Mouse (Mus musculus) heart, embryonic 16.5 days (tissue): ENCODE measurements around the gene Gm20219. TPM values are rescaled to one million over a fixed set of nuclear protein-coding genes. Genes with fewer than 3 reads are reported as not detected.

Experiments
- ATAC-seq: fragments of 200-750 bp; cut with Nextera tagmentation; replicated peaks from 2 replicates; pipeline ENCODE4 v1.8.0; 2017; ENCODE audit warnings: moderate number of reproducible peaks; ENCODE audit not compliant: insufficient read depth, low FRiP score; ENCODE audit errors: extremely low read depth
- H3K27ac ChIP-seq: fragments of 300-500 bp; sonication (generic); 2 replicates; pipeline ENCODE4 v1.5.1; 2014; ENCODE audit warnings: mild to moderate bottlenecking, low read length, control low read depth, moderate library complexity
- H3K27me3 ChIP-seq: fragments of 300-500 bp; sonication (generic); 2 replicates; pipeline ENCODE4 v1.6.1; 2014; ENCODE audit warnings: low read length, mixed read lengths; ENCODE audit not compliant: control insufficient read depth, insufficient read depth
- H3K36me3 ChIP-seq: fragments of 300-500 bp; sonication (generic); 2 replicates; pipeline ENCODE4 v1.6.1; 2014; ENCODE audit not compliant: control insufficient read depth, insufficient read depth
- H3K4me1 ChIP-seq: fragments of 300-500 bp; sonication (generic); 2 replicates; pipeline ENCODE4 v1.6.1; 2014; ENCODE audit warnings: low read length, mixed read lengths; ENCODE audit not compliant: control insufficient read depth, insufficient read depth
- H3K4me2 ChIP-seq: fragments of 300-500 bp; sonication (generic); 2 replicates; pipeline ENCODE4 v1.6.1; 2014; ENCODE audit warnings: low read depth, mild to moderate bottlenecking, control low read depth, low read length
- H3K4me3 ChIP-seq: fragments of 300-500 bp; sonication (generic); 2 replicates; pipeline ENCODE4 v1.5.1; 2014; ENCODE audit warnings: mild to moderate bottlenecking, control low read depth, low read length
- H3K9ac ChIP-seq: fragments of 300-500 bp; sonication (generic); 2 replicates; pipeline ENCODE4 v1.6.1; 2014; ENCODE audit warnings: low read length, control low read depth
- H3K9me3 ChIP-seq: fragments of 300-500 bp; sonication (generic); replicated peaks from 2 replicates; pipeline ENCODE4 v1.6.1; 2016; ENCODE audit warnings: low read length; ENCODE audit not compliant: control insufficient read depth
- WGBS: fragments of 180-500 bp; shearing (Covaris S2); extraction: QIAGEN DNeasy Blood & Tissue Kit; methylation state at CpG from one replicate; pipeline ENCODE4 v1.1.7; 2014; 5-methylcytosine and 5-hydroxymethylcytosine counted together
- polyA plus RNA-seq: library from polyadenylated mRNA; unstranded; fragments of >200 nt; fragmentation: Nextera tagmentation; extraction: Ambion mirVana; gene quantifications from 2 replicates; pipeline ENCODE4 v1.2.1, GENCODE M21; 2015

The Gm20219 gene
- polyA plus RNA-seq, 1 experiment from 2014 or later, result 0.62 TPM

DNA sequence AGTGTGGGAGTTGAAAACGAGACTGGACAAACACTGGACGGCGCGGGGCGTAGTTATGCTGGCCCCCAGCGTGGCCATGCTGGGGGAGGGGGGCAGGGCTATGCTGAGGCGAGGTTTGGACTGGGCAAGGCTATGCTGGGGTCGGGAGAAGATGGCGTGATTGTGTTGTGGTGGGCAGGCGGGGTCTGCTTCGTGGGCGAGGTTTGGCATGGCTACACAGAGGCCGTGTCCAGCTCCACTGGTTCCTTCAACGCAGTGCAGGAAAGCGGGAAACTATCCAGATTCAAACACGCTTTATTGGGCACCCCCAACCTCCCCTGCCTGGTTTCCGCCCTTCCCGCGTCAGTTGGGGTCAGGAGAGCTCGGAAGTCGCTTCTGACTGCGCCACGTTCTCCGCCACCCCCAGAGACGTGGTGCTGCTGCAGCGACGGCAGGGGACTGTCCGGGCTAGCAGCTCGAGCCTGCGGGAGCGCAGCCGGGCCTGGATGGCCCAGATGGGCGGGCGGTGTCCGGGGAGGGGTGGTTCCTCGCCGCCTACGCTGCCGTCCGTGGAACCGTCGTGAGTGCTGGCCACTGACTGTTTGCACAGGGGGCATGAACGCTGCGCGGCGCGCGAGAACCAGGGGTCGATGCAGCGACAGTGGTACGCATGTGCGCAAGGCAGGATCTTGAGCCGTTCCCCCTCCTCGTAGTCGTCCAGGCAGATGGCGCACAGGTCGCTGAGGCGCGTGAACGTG lies 43.0 kb downstream of the Gm20219 start:
- Histone ChIP-seq H3K4me1 (peaks cover 6% of the 10 kb centered on the region; the same call in 1 of the 2 replicates), H3K4me2 (peak overlapping the region; percentile 25), H3K36me3 (no peaks in the 10 kb centered on the region), H3K4me3 (peak overlapping the region; percentile 25), H3K9ac (no peak overlapping the region), H3K9me3 (peaks cover 9% of the 10 kb centered on the region), H3K27me3 (peaks cover 63% of the 10 kb centered on the region), H3K27ac (no peak overlapping the region)
- 6% methylated on average over 60 of the region's 60 CpGs for WGBS
- no peak for ATAC-seq

DNA sequence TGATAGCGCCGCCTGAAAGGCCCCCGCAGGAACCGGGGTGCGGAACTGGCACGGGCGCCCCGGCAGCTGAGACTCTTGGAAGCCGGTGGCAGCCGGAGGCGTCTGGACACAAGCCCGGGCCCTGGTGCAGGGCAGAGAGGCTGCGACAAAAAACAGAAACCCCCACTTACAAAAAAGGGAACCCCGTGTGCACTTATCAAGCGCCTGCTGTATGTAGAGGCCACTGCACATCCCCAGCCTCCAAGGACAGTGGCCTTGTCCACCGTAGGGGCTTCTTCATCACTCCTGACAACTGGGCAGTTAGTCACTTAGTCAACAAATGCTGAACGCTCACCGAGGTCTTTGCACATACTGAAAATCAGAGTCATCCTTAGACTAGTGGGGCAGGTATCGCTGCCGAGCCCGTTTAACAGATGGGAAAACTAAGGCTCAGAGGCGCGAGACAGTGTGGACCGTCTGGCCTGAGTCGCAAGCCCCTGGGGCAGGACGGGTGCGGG lies 43.7 kb downstream of the Gm20219 start:
- Histone ChIP-seq H3K36me3 (no peaks in the 10 kb centered on the region), H3K4me1 (peaks cover 4% of the 10 kb centered on the region; the same call in 1 of the 2 replicates), H3K9ac (no peak overlapping the region), H3K27me3 (peaks cover 63% of the 10 kb centered on the region), H3K9me3 (peaks cover 9% of the 10 kb centered on the region), H3K27ac (no peak overlapping the region), H3K4me2 (no peak overlapping the region), H3K4me3 (0 out of 2 replicates have a peak overlapping the region, but pooled peaks have one; percentile 25)
- WGBS, result 19% methylated on average over 27 of the region's 27 CpGs
- ATAC-seq, result no peak

DNA sequence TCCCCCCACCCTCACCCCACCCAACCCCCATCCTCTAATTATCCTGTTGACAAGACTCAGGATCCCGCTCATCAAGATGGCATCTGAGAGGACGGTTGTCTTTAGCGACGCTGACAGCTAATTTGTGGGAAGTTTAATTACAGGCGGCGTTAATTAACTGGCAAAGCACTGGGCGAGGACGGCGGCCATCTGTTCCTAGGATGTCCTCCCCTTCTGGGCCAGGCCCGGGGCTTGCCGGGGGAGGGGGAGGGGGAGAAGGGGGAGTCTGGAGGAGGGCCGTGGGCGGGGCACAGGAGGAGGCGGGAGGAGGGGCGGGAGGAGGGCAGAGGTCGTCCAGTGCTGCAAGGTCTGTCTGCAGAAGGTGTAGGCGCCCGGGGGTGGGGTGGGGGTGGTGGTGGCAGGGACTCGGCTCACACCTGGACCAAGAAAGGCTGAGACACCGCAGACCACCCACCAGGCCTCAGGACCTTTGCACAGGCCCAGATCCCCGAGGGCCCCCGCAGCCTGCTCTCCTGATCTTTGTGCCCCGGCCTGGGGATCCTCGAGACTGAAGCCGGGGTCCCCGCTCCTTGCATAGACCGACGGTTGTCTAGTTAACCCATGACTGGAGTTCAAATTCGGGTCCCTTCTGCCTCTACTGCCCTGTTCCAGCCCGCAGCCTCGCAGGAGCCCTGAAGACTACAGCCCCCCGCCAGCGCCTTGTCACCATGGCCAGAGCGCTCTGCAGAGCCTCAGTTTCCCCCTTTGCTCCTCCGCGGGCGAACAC lies 44.3 kb downstream of the Gm20219 start:
- H3K9me3 ChIP-seq, result peaks cover 9% of the 10 kb centered on the region
- no peak overlapping the region for H3K9ac ChIP-seq
- no peak overlapping the region; the same call in 1 of the 2 replicates for H3K4me3 ChIP-seq
- peaks cover 59% of the 10 kb centered on the region for H3K27me3 ChIP-seq
- H3K36me3 ChIP-seq, result no peaks in the 10 kb centered on the region
- H3K4me1 ChIP-seq, result peaks cover 4% of the 10 kb centered on the region; the same call in 1 of the 2 replicates
- no peak overlapping the region for H3K4me2 ChIP-seq
- WGBS, result 8% methylated on average over 33 of the region's 37 CpGs
- ATAC-seq, result no peak
- no peak overlapping the region for H3K27ac ChIP-seq

DNA sequence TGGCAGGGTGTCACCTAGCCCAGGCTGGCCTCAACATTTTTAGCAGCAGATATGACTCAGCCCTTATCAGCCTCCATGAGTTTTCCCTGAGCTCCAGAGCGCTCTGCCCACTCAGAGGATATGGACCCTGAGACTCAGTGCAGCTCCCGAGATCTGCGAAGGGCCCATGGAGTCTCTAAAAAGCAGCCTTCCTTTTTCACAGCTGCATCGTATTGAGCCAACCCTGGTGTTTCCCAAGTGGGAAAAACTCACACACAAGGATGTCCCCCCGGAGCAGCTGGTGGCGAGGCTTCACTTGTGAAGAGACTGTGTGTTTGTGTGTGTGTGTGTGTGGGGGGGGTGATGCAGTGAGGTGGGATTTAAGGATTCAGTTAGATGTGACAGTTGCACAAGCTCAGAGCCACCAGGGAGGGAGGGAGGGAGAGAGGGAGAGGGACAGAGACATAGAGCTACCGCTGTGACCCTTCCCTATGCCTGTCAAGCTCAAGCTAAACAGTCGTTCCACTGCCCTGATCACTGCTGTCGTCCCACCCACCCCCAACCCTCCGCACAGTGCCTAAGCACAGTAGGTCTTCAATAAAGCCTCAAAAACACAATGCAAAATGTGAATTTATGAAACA lies 45.1 kb downstream of the Gm20219 start:
- peaks cover 56% of the 10 kb centered on the region for H3K27me3 ChIP-seq
- no peak for ATAC-seq
- no peak overlapping the region for H3K4me2 ChIP-seq
- 46% methylated on average over 10 of the region's 10 CpGs for WGBS
- no peak overlapping the region for H3K27ac ChIP-seq
- H3K9me3 ChIP-seq, result peaks cover 13% of the 10 kb centered on the region
- H3K4me3 ChIP-seq, result no peak overlapping the region; the same call in 1 of the 2 replicates
- H3K36me3 ChIP-seq, result no peaks in the 10 kb centered on the region
- H3K9ac ChIP-seq, result no peak overlapping the region
- peaks cover 4% of the 10 kb centered on the region; the same call in 1 of the 2 replicates for H3K4me1 ChIP-seq

DNA sequence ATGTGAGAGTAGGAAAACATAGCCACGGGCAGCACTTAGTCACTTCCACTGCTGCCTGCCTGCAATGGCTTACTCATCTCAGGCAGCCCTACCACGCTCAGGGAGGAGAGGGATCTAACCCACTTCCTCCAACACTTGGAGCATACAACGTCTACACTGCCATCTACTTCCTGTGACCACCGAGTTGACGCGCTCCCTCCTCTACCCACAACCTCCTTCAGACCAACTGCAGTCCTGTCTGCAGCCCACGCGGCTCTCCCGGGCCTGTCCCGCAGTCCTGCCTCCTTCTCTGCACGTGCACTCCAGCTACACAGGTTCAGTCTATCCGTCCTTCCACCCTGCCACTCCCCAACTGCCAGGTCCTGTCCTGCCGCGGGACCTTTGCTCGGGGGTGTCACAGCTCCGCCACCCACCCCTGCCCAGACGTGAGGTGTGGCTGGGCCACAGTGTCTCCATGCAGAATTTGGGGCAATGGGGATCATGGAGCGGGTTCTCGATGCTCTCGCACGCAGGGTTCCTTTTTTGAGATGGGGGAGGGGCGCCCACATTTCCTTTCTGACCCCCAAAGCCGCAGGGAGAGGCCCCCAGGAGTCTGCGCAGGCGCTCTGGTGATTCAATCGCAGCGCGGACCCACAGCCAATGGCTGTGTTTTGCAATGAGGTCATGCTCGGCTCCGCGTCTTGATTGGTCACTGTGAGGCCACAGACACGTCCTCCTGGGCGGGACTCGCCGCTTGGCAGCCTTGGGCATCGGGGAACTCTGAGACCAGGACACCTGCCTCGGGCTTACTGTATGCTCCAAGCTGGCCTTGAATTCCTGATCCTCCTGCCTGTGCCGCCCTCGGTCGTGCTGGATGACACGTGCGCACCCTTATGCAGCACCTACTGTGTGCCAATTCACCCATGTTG lies 46.8 kb downstream of the Gm20219 start:
- H3K9me3 ChIP-seq, result peaks cover 13% of the 10 kb centered on the region
- H3K36me3 ChIP-seq, result no peaks in the 10 kb centered on the region
- WGBS, result under 1% methylated on average over 42 of the region's 42 CpGs
- ATAC-seq, result peak; percentile 97
- H3K9ac ChIP-seq, result peak overlapping the region; percentile 90
- peak overlapping the region; percentile 86 for H3K27ac ChIP-seq
- H3K4me2 ChIP-seq, result peak overlapping the region; percentile 93
- peaks cover 45% of the 10 kb centered on the region for H3K27me3 ChIP-seq
- peaks cover 4% of the 10 kb centered on the region; the same call in 1 of the 2 replicates for H3K4me1 ChIP-seq
- H3K4me3 ChIP-seq, result peak overlapping the region; percentile 68

DNA sequence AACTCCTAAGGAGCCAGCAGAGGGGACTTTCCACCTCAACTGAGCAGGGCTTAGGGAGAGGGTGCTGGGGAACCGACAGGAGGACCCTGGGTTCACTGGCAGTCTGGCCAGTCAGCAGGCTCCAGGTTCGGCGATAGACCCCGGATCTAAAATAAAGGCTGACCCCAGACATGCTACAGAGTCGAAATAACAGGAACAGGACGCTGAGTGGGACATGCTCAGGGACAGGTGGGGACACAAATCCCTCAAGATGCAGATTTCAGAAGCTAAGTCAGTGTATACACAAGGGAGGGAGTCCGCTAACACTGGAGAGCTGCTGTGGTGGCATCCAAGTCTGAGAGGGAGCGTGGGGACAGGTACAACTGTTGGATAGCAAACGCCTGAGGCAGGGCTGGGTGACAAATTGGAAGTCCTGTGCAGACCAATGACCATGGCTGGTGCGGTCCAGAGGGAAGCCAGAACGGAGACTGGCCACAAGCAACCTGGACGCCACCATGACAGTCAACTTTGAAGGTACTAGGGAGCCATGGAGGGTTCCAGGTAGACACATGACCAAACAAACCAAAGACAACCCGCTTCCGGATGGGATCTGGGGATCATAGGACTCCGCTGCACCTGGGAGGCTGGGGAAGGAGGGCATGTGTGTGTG lies 47.6 kb downstream of the Gm20219 start:
- Histone ChIP-seq H3K27me3 (peaks cover 36% of the 10 kb centered on the region), H3K4me3 (peak overlapping the region; percentile 68), H3K4me1 (peaks cover 4% of the 10 kb centered on the region; the same call in 1 of the 2 replicates), H3K36me3 (no peaks in the 10 kb centered on the region), H3K4me2 (peak overlapping the region; percentile 93), H3K27ac (no peak overlapping the region), H3K9ac (peak overlapping the region; percentile 90), H3K9me3 (peaks cover 7% of the 10 kb centered on the region)
- no peak for ATAC-seq
- WGBS, result 57% methylated on average over 15 of the region's 15 CpGs

DNA sequence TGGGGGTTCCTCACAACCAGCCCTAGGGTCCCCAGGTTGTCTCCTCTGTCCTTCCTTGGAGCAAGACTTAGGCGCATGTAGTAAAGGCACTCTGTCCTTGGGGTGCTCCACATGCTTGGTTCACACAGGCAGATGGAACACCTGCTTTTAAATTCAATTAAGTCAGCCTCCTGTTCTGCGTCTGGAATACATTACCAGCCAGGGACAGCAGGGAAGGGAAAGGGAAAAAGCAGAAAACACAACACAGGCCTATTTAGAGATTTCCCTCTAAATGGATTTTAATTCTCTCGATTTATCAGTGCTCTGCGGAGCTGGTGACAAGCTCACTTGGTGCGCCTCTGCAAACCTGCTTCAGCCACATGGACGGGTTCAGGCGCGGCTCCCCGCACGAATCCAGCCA lies 48.8 kb downstream of the Gm20219 start:
- ATAC-seq, result no peak
- no peaks in the 10 kb centered on the region for H3K36me3 ChIP-seq
- peaks cover 24% of the 10 kb centered on the region for H3K27me3 ChIP-seq
- 84% methylated on average over 10 of the region's 10 CpGs for WGBS
- peaks cover 6% of the 10 kb centered on the region for H3K9me3 ChIP-seq
- H3K4me2 ChIP-seq, result no peak overlapping the region
- H3K27ac ChIP-seq, result no peak overlapping the region
- H3K4me1 ChIP-seq, result peaks cover 4% of the 10 kb centered on the region; the same call in 1 of the 2 replicates
- no peak overlapping the region for H3K9ac ChIP-seq
- no peak overlapping the region for H3K4me3 ChIP-seq

DNA sequence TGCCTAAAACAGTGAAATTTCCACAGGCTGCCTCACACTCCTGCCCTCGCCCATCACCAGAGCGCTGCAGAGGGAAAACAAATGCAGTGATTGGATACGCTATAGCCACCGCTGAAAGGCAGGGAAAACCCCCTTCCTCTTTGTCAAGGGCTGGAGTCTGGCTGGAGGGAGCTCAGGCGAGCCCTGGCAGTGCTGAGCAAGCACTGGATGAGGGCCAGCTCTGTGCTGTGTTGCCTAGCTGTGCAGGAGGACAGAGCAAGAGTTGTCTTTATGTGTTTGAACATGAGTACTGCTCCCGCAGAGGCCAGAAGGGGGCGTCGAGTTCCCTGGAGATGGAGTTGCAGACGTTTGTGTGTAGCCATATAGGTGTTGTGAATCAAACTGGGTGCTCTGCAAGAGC lies 51.7 kb downstream of the Gm20219 start:
- Histone ChIP-seq H3K27ac (no peak overlapping the region), H3K27me3 (peaks cover 3% of the 10 kb centered on the region; the same call in 1 of the 2 replicates), H3K36me3 (no peaks in the 10 kb centered on the region), H3K4me1 (no peaks in the 10 kb centered on the region), H3K9me3 (peaks cover 12% of the 10 kb centered on the region), H3K9ac (no peak overlapping the region), H3K4me3 (no peak overlapping the region), H3K4me2 (no peak overlapping the region)
- WGBS, result 28% methylated on average over 9 of the region's 9 CpGs
- ATAC-seq, result no peak
